14 mouse cellular contexts compared by ENCODE assay signal in the genomic region with DNA sequence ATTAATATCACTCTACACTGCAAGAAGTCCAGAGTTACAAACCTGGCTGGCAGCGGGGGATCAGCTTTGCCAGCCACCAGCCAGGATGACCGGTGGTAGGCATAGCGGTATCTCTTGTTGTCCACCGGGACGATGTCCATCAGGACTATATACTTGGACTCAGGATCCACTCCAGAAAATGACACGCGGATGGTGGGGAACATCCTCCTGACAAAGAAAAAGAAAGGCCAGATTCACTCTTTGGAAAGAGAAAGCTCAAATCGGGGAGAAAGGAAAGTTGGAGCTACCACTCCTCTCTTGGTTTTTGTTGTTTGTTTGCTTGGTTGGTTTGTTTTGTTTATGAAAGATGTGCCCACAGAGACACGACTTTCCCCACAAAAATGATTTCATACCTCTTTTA. TPM values are rescaled to one million over a fixed set of nuclear protein-coding genes. Genes with fewer than 3 reads are reported as not detected.
DNase-seq lines count a peak whose midpoint lies in the region; ATAC-seq and TF ChIP-seq lines count a peak whose summit lies in the region.
"Had no signal": no experiment of that assay in that cellular context is flagged by ENCODE, and none has a peak within 500 bp of the region (broad histone marks: within the 10 kb centered on the region; RNA-seq: fewer than 3 reads in every experiment).

No protein-coding gene starts in this region.

- H3K9ac ChIP-seq in heart, embryonic 12.5 days = peak overlapping the region; percentile 99
- H3K9ac ChIP-seq in lung, postnatal 0 days (replicated peaks; ENCODE audit: low read depth) = no peak overlapping the region
- no peak overlapping the region for H3K9ac ChIP-seq in embryonic facial prominence, embryonic 15.5 days
- H3K9ac ChIP-seq in limb, embryonic 15.5 days = no peak overlapping the region
- H3K9ac ChIP-seq: hindbrain, embryonic 15.5 days; lung, embryonic 15.5 days had no signal

- TF ChIP-seq EP300 in lung, postnatal 0 days (IDR thresholded peaks at IDR 0.05) = no peak

- peaks cover 53% of the 10 kb centered on the region for H3K36me3 ChIP-seq in heart, embryonic 12.5 days
- H3K36me3 ChIP-seq in lung, postnatal 0 days (ENCODE audit: insufficient read depth, low read length) = no peaks in the 10 kb centered on the region
- H3K36me3 ChIP-seq in embryonic facial prominence, embryonic 15.5 days = no peaks in the 10 kb centered on the region
- H3K36me3 ChIP-seq in limb, embryonic 15.5 days = no peaks in the 10 kb centered on the region
- H3K36me3 ChIP-seq: hindbrain, embryonic 15.5 days; lung, embryonic 15.5 days had no signal

- H3K27ac ChIP-seq in heart, embryonic 12.5 days (ENCODE audit: poor library complexity, severe bottlenecking) = peak overlapping the region; percentile 99
- H3K27ac ChIP-seq in lung, postnatal 0 days (ENCODE audit: low read length) = no peak overlapping the region
- no peak overlapping the region for H3K27ac ChIP-seq in embryonic facial prominence, embryonic 15.5 days (replicated peaks)
- H3K27ac ChIP-seq in limb, embryonic 15.5 days = no peak overlapping the region
- H3K27ac ChIP-seq: hindbrain, embryonic 15.5 days; left cerebral cortex, adult 2 months; lung, embryonic 15.5 days had no signal

- H3K9me3 ChIP-seq in heart, embryonic 12.5 days (replicated peaks) = no peaks in the 10 kb centered on the region
- no peaks in the 10 kb centered on the region for H3K9me3 ChIP-seq in lung, postnatal 0 days (ENCODE audit: low read length)
- no peaks in the 10 kb centered on the region for H3K9me3 ChIP-seq in embryonic facial prominence, embryonic 15.5 days (replicated peaks)
- H3K9me3 ChIP-seq in limb, embryonic 15.5 days = no peaks in the 10 kb centered on the region
- H3K9me3 ChIP-seq: hindbrain, embryonic 15.5 days; lung, embryonic 15.5 days had no signal

- peaks cover 17% of the 10 kb centered on the region for H3K4me1 ChIP-seq in heart, embryonic 12.5 days (replicated peaks)
- peaks cover 9% of the 10 kb centered on the region for H3K4me1 ChIP-seq in lung, postnatal 0 days (ENCODE audit: insufficient read depth, low read depth, low read length)
- peaks cover 16% of the 10 kb centered on the region for H3K4me1 ChIP-seq in embryonic facial prominence, embryonic 15.5 days
- peaks cover 21% of the 10 kb centered on the region for H3K4me1 ChIP-seq in limb, embryonic 15.5 days

- no peak for TF ChIP-seq CTCF in lung, postnatal 0 days (IDR thresholded peaks at IDR 0.05)

- no peak for DNase-seq in heart, postnatal 10 days
- DNase-seq in lung, postnatal 0 days (ENCODE audit: low spot score) = no peak
- DNase-seq in lung, adult 18-20 months = no peak
- no peak for DNase-seq in adrenal gland, adult (ENCODE audit: inconsistent age in 2 of 2, low spot score in 1 of 2)
- DNase-seq: adrenal gland, postnatal 36 days; cerebellum, adult 9-10 months; thymus, postnatal 36 days had no signal

- 15% methylated on average over 9 of the region's 9 CpGs for WGBS in heart, embryonic 12.5 days
- WGBS in lung, postnatal 0 days = 25% methylated on average over 9 of the region's 9 CpGs
- WGBS in embryonic facial prominence, embryonic 15.5 days = 12% methylated on average over 9 of the region's 9 CpGs
- WGBS in limb, embryonic 15.5 days = 6% methylated on average over 9 of the region's 9 CpGs

- intact Hi-C loops in heart, postnatal 10 days (cut with DNase I) = loop anchor here (5.0 to 10.0 kb wide), 2 partner anchors 148 to 335 kb away; no protein-coding TSS in a partner anchor

- no peaks in the 10 kb centered on the region for H3K27me3 ChIP-seq in heart, embryonic 12.5 days (replicated peaks)
- H3K27me3 ChIP-seq in lung, postnatal 0 days (replicated peaks; ENCODE audit: insufficient read depth, low read length) = peaks cover 63% of the 10 kb centered on the region
- peaks cover 85% of the 10 kb centered on the region for H3K27me3 ChIP-seq in embryonic facial prominence, embryonic 15.5 days
- peaks cover 84% of the 10 kb centered on the region for H3K27me3 ChIP-seq in limb, embryonic 15.5 days
- H3K27me3 ChIP-seq: CH12.LX had no signal

- H3K4me3 ChIP-seq in heart, embryonic 12.5 days = peak overlapping the region; percentile 84
- H3K4me3 ChIP-seq in lung, postnatal 0 days (ENCODE audit: low read depth, low read length) = peak overlapping the region; percentile 37; the same call in 1 of the 2 replicates
- H3K4me3 ChIP-seq in embryonic facial prominence, embryonic 15.5 days (replicated peaks) = 0 out of 2 replicates have a peak overlapping the region, but pooled peaks have one; percentile 21
- no peak overlapping the region for H3K4me3 ChIP-seq in limb, embryonic 15.5 days
- H3K4me3 ChIP-seq: left cerebral cortex, adult 2 months had no signal

- peak overlapping the region; percentile 89 for H3K4me2 ChIP-seq in heart, embryonic 12.5 days
- H3K4me2 ChIP-seq in lung, postnatal 0 days (replicated peaks; ENCODE audit: low read depth, low read length) = no peak overlapping the region
- H3K4me2 ChIP-seq in embryonic facial prominence, embryonic 15.5 days (replicated peaks) = no peak overlapping the region
- 0 out of 2 replicates have a peak overlapping the region, but pooled peaks have one; percentile 41 for H3K4me2 ChIP-seq in limb, embryonic 15.5 days

- ATAC-seq in heart, embryonic 12.5 days (ENCODE audit: insufficient number of reproducible peaks, low FRiP score) = no peak
- ATAC-seq in lung, postnatal 0 days = no peak
- no peak for ATAC-seq in embryonic facial prominence, embryonic 15.5 days (ENCODE audit: insufficient number of reproducible peaks, low FRiP score, low TSS enrichment, low read depth)
- no peak for ATAC-seq in limb, embryonic 15.5 days (ENCODE audit: insufficient number of reproducible peaks, low FRiP score, low TSS enrichment, low read depth)

RNA-seq across cellular contexts. Expression of gene Tbx20, which starts 4.5 kb away (rescaled TPM):
- polyA plus RNA-seq in heart, embryonic 12.5 days (2016; fragmentation: Nextera tagmentation; extraction: Ambion mirVana) = 105 and 111 TPM in 2 replicates
- 100 to 1,000 TPM; 181 to 223 TPM for total RNA-seq in heart, postnatal 10 days (2021)
- 0.69 and 0.88 TPM in 2 replicates for polyA plus RNA-seq in lung, postnatal 0 days (2015; fragmentation: Nextera tagmentation; extraction: Ambion mirVana)
- 0.14 TPM in 1 of 2 replicates, not detected in the other for polyA plus RNA-seq in embryonic facial prominence, embryonic 15.5 days (2015; fragmentation: Nextera tagmentation; extraction: Ambion mirVana)
- 0.01 TPM in 1 of 2 replicates, not detected in the other for polyA plus RNA-seq in limb, embryonic 15.5 days (2015; fragmentation: Nextera tagmentation; extraction: Ambion mirVana)
- total RNA-seq: CH12.LX; left cerebral cortex, adult 2 months had no signal

Comparison
In these comparisons a context has a peak if more than half of its experiments do, and no peak if none do; other contexts are left out.
1. H3K4me2 ChIP-seq: peak in heart, embryonic 12.5 days (single experiment) and limb, embryonic 15.5 days (single experiment); none in lung, postnatal 0 days (single experiment) and embryonic facial prominence, embryonic 15.5 days (single experiment).
2. RNA of gene Tbx20, which starts 4.5 kb away (polyA plus RNA-seq): 105 to 111 TPM in heart, embryonic 12.5 days; 0.69 to 0.88 TPM in lung, postnatal 0 days, 0.14 TPM in embryonic facial prominence, embryonic 15.5 days and 0.01 TPM in limb, embryonic 15.5 days; every median in the first group is over 10 times any median in the second.